In the genomic region with DNA sequence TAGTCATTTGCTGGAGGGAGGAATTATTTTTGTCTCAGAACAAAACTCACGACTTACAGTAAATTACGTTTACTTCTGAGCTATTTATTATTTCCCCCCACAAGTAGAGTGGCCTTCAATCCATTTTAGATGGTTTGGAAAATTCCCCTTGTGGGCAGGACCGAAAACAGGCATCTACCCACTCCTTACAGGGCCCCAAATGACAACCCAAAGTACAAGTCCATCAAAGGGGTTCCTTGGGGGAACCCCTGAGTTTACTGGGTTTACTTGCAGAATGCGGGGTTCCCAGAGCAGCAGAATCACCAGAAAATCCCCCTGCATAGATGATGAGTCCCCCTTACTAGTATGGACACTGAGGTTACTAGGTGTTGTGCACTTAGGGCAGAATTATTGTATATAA, we compare ENCODE assay signal across 8 mouse cellular contexts. TPM values are rescaled to one million over a fixed set of nuclear protein-coding genes. Genes with fewer than 3 reads are reported as not detected.
DNase-seq lines count a peak whose midpoint lies in the region; ATAC-seq lines count a peak whose summit lies in the region.

No protein-coding gene starts in this region.

- peak overlapping the region; percentile 63 for H3K4me3 ChIP-seq in lung, embryonic 16.5 days (ENCODE audit: low read length)
- H3K4me3 ChIP-seq in embryonic facial prominence, embryonic 15.5 days (replicated peaks) = peak overlapping the region; percentile 90
- H3K4me3 ChIP-seq in limb, embryonic 11.5 days (ENCODE audit: low read depth, low read length) = peak overlapping the region; percentile 81

- H3K9ac ChIP-seq in lung, embryonic 16.5 days (ENCODE audit: low read length) = peak overlapping the region; percentile 77
- H3K9ac ChIP-seq in embryonic facial prominence, embryonic 15.5 days = peak overlapping the region; percentile 82
- no peak overlapping the region for H3K9ac ChIP-seq in limb, embryonic 11.5 days (ENCODE audit: low read length)

- H3K4me1 ChIP-seq in lung, embryonic 16.5 days (replicated peaks; ENCODE audit: control insufficient read depth, insufficient read depth, low read length) = peaks cover 13% of the 10 kb centered on the region
- peaks cover 14% of the 10 kb centered on the region for H3K4me1 ChIP-seq in embryonic facial prominence, embryonic 15.5 days
- H3K4me1 ChIP-seq in limb, embryonic 11.5 days (ENCODE audit: control insufficient read depth, insufficient read depth, low read length) = peaks cover 5% of the 10 kb centered on the region; the same call in 1 of the 2 replicates

- H3K27ac ChIP-seq in lung, embryonic 16.5 days (ENCODE audit: low read length) = no peak overlapping the region
- peak overlapping the region; percentile 90; the same call in 1 of the 2 replicates for H3K27ac ChIP-seq in embryonic facial prominence, embryonic 15.5 days (replicated peaks)
- no peak overlapping the region for H3K27ac ChIP-seq in limb, embryonic 11.5 days (replicated peaks; ENCODE audit: low read depth, low read length)

- 25% methylated on average over 4 of the region's 4 CpGs for WGBS in lung, embryonic 16.5 days
- 32% methylated on average over 4 of the region's 4 CpGs for WGBS in embryonic facial prominence, embryonic 15.5 days
- WGBS in limb, embryonic 11.5 days = 54% methylated on average over 4 of the region's 4 CpGs

- H3K9me3 ChIP-seq in lung, embryonic 16.5 days (ENCODE audit: control insufficient read depth, low read length) = no peaks in the 10 kb centered on the region
- no peaks in the 10 kb centered on the region for H3K9me3 ChIP-seq in embryonic facial prominence, embryonic 15.5 days (replicated peaks)
- H3K9me3 ChIP-seq in limb, embryonic 11.5 days (ENCODE audit: control insufficient read depth, low read length) = no peaks in the 10 kb centered on the region

- no peaks in the 10 kb centered on the region for H3K27me3 ChIP-seq in lung, embryonic 16.5 days (ENCODE audit: control insufficient read depth, insufficient read depth, low read depth, low read length)
- no peaks in the 10 kb centered on the region for H3K27me3 ChIP-seq in embryonic facial prominence, embryonic 15.5 days
- H3K27me3 ChIP-seq in limb, embryonic 11.5 days (ENCODE audit: control insufficient read depth, insufficient read depth, low read length) = no peaks in the 10 kb centered on the region
- H3K27me3 ChIP-seq in splenic B cell, adult 2 months (ENCODE audit: control insufficient read depth, insufficient read depth, low read length, poor library complexity, severe bottlenecking) = no peaks in the 10 kb centered on the region

- H3K4me2 ChIP-seq in lung, embryonic 16.5 days (ENCODE audit: low read depth, low read length) = peak overlapping the region; percentile 63
- peak overlapping the region; percentile 63 for H3K4me2 ChIP-seq in embryonic facial prominence, embryonic 15.5 days (replicated peaks)
- peak overlapping the region; percentile 49 for H3K4me2 ChIP-seq in limb, embryonic 11.5 days (ENCODE audit: low read depth, severe bottlenecking)

- no peak for ATAC-seq in lung, embryonic 16.5 days (ENCODE audit: low read depth)
- no peak for ATAC-seq in embryonic facial prominence, embryonic 15.5 days (ENCODE audit: insufficient number of reproducible peaks, low FRiP score, low TSS enrichment, low read depth)
- ATAC-seq in limb, embryonic 11.5 days (ENCODE audit: insufficient number of reproducible peaks, low FRiP score, low TSS enrichment, low read depth) = no peak

- no peak for DNase-seq in lung, postnatal 36 days
- no peak for DNase-seq in limb, embryonic 11.5 days (ENCODE audit: low spot score)
- peak; percentile 14 for DNase-seq in splenic B cell, adult 2 months (ENCODE audit: low read depth, low spot score)
- no peak for DNase-seq in natural killer cell, adult 2 months (ENCODE audit: low spot score in 2 of 2)
- DNase-seq in Muller cell, postnatal 12 days (ENCODE audit: inconsistent ontology term) = no peak
- no peak for DNase-seq in adrenal gland, postnatal 14 days

- peaks cover 15% of the 10 kb centered on the region; the same call in 1 of the 2 replicates for H3K36me3 ChIP-seq in lung, embryonic 16.5 days (ENCODE audit: control insufficient read depth, insufficient read depth, low read length)
- H3K36me3 ChIP-seq in embryonic facial prominence, embryonic 15.5 days = peaks cover 36% of the 10 kb centered on the region
- H3K36me3 ChIP-seq in limb, embryonic 11.5 days (ENCODE audit: control insufficient read depth, insufficient read depth, low read length) = peaks cover 12% of the 10 kb centered on the region; the same call in 1 of the 2 replicates
- H3K36me3 ChIP-seq in splenic B cell, adult 2 months (ENCODE audit: control insufficient read depth, insufficient read depth, low read length, poor library complexity, severe bottlenecking) = peaks cover 7% of the 10 kb centered on the region; the same call in 1 of the 2 replicates

RNA-seq across cellular contexts. Expression of gene Washc1, which starts 0.8 kb away (rescaled TPM):
- 38.6 and 41.2 TPM in 2 replicates for polyA plus RNA-seq in lung, embryonic 16.5 days (2015; fragmentation: Nextera tagmentation; extraction: Ambion mirVana)
- 41.4 TPM in 2 replicates for polyA plus RNA-seq in embryonic facial prominence, embryonic 15.5 days (2015; fragmentation: Nextera tagmentation; extraction: Ambion mirVana)
- 34.4 and 36.9 TPM in 2 replicates for polyA plus RNA-seq in limb, embryonic 11.5 days (2014; fragmentation: Nextera tagmentation; extraction: Ambion mirVana)
- 28.2 and 33.8 TPM in 2 replicates for total RNA-seq in adrenal gland, postnatal 14 days (2021)

RNA-seq across cellular contexts. Expression of gene Ndufv2, which starts 10.8 kb away (rescaled TPM):
- 298 and 312 TPM in 2 replicates for polyA plus RNA-seq in lung, embryonic 16.5 days (2015; fragmentation: Nextera tagmentation; extraction: Ambion mirVana)
- polyA plus RNA-seq in embryonic facial prominence, embryonic 15.5 days (2015; fragmentation: Nextera tagmentation; extraction: Ambion mirVana) = 278 and 302 TPM in 2 replicates
- polyA plus RNA-seq in limb, embryonic 11.5 days (2014; fragmentation: Nextera tagmentation; extraction: Ambion mirVana) = 320 TPM in 2 replicates
- total RNA-seq in adrenal gland, postnatal 14 days (2021) = 598 and 660 TPM in 2 replicates

RNA-seq across cellular contexts. Expression of gene Ddx11, which starts 11.2 kb away (rescaled TPM):
- 20.2 and 23.9 TPM in 2 replicates for polyA plus RNA-seq in lung, embryonic 16.5 days (2015; fragmentation: Nextera tagmentation; extraction: Ambion mirVana)
- 15.0 and 16.9 TPM in 2 replicates for polyA plus RNA-seq in embryonic facial prominence, embryonic 15.5 days (2015; fragmentation: Nextera tagmentation; extraction: Ambion mirVana)
- polyA plus RNA-seq in limb, embryonic 11.5 days (2014; fragmentation: Nextera tagmentation; extraction: Ambion mirVana) = 28.0 and 32.5 TPM in 2 replicates
- 6.2 and 6.6 TPM in 2 replicates for total RNA-seq in adrenal gland, postnatal 14 days (2021)

RNA-seq across cellular contexts. Expression of gene Ankrd12, which starts 35.3 kb away (rescaled TPM):
- polyA plus RNA-seq in lung, embryonic 16.5 days (2015; fragmentation: Nextera tagmentation; extraction: Ambion mirVana) = 20.7 and 20.9 TPM in 2 replicates
- polyA plus RNA-seq in embryonic facial prominence, embryonic 15.5 days (2015; fragmentation: Nextera tagmentation; extraction: Ambion mirVana) = 29.8 and 32.9 TPM in 2 replicates
- 21.5 and 24.5 TPM in 2 replicates for polyA plus RNA-seq in limb, embryonic 11.5 days (2014; fragmentation: Nextera tagmentation; extraction: Ambion mirVana)
- 22.6 and 25.0 TPM in 2 replicates for total RNA-seq in adrenal gland, postnatal 14 days (2021)
